Mouse (Mus musculus) gastrocnemius, postnatal 10 days (tissue): ENCODE results near the gene Csad. TPM values are rescaled to one million over a fixed set of nuclear protein-coding genes. Genes with fewer than 3 reads are reported as not detected.

Experiments used
- DNase-seq: peaks from one replicate; pipeline ENCODE4 v3.0.0; 2021; ENCODE audit warnings: mixed read lengths
- total RNA-seq, 2 experiments: library from RNA; stranded (reverse); gene quantifications; 2 replicates each; pipeline ENCODE4 v1.2.3; 2021

Gene Csad
- total RNA-seq, 2 experiments from 2014 or later, result 23.9 to 25.5 TPM

GRCm38 (mm10) chr15:102202971-102203834 is 1.3 kb downstream of the Csad start, which contains the start of gene Zfp740:
Zfp740 (plus strand) TSS chr15:102203249.
- DNase-seq, result peak; percentile 95

DNA sequence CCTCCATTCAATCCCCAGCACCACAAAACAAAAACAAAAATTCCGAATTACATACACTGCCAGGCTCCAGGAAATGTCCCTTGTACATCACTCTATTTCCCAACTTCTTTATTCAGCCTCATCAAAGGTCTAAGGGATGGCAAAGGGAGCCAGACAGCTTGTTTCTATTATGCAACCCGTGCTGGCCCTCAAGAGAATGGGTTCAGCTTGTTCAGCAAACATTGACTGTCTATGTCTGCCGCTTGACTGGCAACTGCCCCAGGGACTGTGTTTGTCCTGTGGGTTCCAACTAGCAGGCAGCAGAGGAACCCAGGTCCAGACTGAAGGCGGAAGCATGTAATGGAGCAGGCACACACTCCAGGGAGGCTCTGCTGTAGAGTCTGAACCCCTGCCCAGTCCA is 5.7 kb downstream of the Csad start:
- DNase-seq, result no peak

DNA sequence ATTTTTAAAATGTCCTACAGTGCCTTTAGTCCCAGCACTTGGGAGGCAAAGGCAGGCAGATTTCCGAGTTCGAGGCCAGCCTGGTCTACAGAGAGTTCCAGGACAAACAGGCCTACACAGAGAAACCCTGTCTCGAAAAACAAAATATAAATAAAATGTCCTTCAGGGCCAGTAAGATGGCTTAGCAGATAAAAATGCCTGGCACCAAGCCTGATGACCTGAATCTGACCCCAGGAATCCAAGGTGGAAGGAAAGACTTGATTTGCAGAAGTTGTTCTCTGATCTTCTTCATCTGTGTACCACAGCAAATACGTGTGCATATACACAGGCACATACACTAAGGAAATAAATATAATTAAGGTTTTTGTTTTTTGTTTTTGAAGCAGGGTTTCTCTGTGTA is 9.2 kb downstream of the Csad start:
- no peak for DNase-seq

DNA sequence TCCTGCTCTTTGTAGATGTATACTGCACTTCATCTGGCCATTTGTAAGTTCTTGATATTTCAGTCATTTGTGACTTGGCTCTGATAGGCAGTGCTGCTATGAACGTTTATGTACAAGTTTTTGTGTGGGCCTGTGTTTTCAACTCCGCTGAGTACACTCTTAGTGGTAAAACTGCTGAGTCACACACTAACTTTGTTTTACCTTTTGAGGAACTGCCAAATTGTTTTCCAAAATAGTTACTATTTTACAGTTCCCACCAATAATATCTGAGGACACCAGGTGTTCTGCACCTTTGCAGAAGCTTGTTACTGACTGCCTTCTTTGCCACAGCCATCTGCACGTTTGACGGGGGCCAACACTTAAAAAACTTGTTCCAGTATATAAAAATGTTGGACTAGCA is 10.1 kb downstream of the Csad start:
- no peak for DNase-seq

- DNase-seq, result no peak
These were observed 10.9 kb downstream of the Csad start for GRCm38 (mm10) chr15:102193652-102194051.

DNA sequence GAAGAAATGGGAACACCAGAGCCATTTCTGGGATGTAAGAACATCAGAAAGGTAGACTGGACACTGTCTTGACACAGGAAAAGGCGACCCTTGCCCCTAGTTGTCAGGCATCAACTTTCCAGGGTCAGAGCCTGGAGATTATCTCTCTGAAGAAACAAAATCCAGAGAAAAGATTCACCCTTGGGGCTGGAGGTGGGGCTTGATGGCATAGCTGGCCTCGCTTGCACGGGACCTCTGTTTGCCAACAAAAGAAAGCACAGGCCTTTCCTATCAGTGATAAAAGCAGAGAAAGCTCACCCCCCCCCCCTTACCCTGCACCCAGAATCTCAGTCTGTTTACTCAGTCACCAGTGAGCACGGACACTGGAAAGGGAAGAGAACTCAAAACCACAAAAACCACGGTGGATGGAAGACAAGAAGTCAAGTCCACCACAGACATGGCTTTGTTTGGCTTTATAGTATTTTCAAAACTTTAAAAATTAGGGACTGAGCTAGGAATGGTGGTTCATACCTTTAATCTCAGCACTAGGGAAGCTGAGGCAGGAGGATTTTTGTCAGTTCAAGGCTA is 11.6 kb downstream of the Csad start:
- DNase-seq, result no peak

DNA sequence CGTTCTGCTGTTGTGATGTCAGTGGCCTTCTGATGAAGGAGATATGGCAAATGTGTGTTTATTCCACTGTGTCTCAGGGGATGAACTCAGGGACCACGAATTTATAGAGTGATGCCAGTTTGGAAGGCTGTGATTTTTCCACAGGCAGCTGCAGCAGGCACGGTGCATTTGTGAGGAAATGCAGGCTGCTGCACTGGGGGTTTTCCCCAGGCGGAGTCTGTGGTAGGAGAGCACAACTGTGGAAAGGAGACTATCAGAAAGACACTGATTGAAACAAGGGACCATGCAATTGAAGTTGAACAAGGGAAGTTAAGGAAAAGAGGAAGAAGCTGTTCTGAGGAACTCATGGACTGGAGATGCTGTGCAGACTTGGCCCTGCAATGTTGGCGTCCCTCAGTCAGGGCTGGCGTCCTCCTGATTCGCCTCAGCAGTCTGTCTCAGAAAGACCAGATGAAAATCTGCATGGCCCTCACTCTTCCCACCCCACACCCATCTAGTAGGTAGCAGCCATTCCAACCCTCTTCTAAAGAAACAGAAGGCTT is 12.2 kb downstream of the Csad start:
- no peak for DNase-seq

GRCm38 (mm10) chr15:102191699-102192098 is 12.8 kb downstream of the Csad start:
- no peak for DNase-seq

- DNase-seq, result no peak
These were observed 15.6 kb downstream of the Csad start for GRCm38 (mm10) chr15:102188883-102189282.

- peak; percentile 57 for DNase-seq
These were observed 16.4 kb downstream of the Csad start for GRCm38 (mm10) chr15:102188096-102188495.

DNA sequence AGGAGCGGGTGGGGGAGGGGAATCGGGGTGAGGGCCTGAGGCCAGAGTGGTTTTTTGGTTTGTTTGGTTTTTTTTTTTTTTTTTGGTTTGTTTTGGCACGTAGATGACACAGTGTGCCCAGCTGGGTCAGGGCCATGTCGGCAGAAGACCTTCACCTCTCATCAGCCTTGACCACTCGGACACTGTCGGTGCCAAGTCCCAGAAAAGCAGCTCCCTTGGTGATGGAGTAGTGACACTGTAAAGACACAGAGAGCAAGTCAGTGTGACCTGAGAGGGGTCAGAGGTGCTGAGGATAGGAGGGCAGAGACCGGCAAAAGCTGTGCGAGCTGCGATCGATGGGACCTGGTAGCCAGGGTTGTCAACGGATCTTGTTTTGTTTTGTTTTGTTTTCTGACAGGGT is 18.3 kb downstream of the Csad start:
- no peak for DNase-seq

DNA sequence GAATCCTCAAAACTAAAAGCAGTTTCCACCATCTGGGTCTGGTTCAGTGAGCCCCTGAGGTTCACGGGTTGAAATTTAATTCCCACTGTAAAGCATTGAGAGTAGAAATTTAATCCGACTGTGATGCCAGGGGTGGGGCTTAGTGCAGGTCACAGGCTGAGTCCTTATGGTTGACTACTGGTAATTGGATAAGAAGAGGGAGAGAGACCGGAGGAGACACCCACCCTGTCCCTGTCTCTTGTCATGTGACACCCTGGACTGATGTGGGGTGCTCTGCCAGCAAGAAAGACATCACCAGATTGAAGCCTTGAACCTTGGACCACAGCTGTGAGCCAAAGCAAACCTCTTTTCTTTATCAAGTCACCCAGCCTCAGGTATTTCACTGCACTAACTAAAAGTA is 21.4 kb downstream of the Csad start:
- DNase-seq, result no peak

DNA sequence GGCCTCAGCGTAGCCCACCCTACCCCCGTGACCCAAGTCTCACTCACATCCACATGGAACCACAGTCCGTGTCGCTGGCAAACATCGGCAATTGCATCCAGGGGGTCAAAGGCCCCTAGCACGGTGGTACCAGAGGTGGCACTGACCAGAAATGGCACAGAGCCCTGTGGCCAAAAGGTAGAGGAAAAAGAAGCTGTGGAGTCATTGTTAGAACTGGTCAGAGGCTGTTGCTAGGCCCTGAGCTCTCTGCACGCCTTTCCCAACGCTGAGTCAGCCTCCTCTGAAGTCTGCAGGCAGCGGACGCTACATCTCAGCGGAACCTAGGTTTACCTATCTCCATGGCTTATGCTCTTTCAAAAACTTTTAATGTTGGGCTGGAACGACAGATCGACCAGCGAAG is 24.6 kb downstream of the Csad start:
- DNase-seq, result no peak

GRCm38 (mm10) chr15:102179106-102179505 is 25.4 kb downstream of the Csad start:
- DNase-seq, result no peak

DNA sequence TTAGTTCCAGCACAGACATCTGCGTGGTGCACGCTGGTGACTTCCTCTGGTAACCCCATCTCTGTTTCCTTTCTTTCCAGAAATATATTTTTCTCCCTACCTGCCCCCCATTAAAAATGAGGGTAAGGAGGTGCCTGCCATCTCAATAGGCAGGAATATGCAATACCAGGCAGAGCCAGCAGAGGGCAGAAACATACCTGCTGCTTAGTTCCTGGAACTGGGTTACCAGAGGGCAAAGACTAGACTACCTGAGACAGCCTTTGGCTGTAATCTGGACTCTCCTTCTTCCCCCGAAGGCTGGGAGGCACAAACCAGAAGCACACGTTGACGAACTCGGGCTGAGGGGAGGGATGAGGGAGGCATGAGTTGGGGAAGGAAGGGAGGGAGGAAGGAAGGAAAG is 26.2 kb downstream of the Csad start:
- DNase-seq, result peak; percentile 80

- DNase-seq, result no peak
These were observed 27.1 kb downstream of the Csad start for GRCm38 (mm10) chr15:102177417-102177816.

DNA sequence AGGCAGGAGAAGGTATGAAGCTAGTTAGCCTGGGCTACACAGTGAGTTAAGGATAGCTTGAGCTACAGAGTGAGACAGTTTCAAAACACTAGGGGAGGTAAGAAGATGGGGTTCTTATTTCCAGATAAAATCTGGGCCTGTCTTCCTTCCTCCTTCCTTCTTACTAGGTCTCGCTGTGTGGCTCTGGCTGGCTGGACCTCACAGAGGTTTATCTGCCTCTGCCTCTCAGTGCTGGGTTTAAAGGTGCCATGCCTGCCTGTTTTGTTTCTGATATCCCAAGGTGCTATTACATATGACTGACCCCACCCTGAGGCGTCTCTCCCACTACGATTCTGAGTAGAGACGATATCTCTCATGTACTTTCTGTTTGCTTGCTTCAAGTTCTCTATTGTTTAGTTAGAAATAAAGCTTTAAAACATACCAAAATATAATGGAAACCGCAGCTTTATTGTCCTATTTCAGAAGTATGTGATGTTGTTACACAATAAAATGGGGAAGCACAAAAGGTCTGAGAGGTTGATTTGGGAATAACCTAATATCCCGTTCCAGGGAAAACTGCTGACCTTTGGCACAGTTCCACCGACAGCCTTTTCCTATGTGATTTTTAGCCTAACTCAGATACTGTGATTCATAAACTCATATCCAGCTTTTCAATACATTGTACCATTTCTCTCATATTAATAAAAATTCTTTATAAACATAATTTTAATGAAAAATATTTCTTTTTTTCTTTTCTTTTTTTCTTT is 27.8 kb downstream of the Csad start:
- no peak for DNase-seq

DNA sequence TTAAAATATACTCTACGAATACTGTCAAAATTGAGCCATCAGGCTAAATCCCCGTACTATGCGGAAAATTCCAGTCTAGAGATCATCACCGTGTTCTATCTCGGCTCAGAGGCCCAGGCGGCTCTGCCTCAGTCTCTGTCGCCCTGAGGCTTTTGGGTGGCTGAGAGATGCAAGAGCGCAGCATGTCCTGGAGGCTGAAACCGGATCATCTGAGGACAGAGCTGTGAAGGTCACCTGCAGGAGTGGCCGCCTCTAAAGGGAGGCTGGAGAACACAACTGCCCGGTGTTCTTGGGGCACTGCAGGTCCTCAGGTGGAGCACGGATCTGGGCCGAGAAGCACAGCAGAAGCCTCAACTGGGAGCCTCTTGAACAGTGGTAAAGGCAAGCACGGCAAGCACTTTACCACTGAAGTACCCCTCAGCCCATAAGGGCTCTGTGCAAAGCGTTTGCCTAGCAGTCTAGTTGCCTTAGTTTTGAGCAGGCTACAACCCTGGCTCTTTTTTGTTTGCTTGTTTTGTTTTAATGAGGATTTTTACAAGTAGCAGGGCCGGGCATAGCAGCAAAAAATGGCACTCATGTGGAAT is 28.7 kb downstream of the Csad start:
- no peak for DNase-seq

DNA sequence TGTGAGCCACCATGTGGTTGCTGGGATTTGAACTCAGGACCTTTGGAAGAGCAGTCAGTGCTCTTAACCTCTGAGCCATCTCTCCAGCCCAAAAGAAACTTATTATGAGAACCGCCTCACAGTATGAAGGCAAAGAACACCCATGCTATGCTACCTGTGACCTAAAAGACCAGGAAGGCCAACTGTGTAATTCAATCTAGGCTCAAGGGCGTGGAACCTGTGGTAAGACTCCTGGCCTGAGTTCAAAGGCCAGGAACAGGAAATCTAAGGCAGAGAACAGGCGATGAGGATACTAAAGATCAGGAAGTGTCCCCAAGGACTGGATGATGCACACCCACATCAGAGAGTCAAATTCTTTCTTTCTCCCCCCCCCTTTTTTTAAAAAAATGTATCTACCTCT is 30.9 kb downstream of the Csad start:
- DNase-seq, result no peak

DNA sequence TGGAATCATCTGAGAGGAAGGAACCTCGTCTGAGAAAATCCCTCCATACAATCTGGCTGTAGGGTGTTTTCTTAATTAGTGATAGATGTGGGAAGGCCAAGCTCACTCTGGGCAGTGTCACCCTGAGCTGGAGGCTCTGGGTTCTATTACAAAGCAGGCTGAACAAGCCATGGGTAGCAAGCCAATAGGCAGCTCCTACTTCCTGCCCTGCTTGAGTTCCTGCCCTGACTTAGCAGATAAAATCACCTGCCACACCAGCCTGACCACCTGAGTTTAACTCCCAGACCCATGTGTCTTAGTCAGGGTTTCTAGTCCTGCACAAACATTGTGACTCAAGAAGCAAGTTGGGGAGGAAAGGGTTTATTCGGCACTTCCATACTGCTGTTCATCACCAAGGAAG is 35.5 kb downstream of the Csad start:
- DNase-seq, result no peak

DNA sequence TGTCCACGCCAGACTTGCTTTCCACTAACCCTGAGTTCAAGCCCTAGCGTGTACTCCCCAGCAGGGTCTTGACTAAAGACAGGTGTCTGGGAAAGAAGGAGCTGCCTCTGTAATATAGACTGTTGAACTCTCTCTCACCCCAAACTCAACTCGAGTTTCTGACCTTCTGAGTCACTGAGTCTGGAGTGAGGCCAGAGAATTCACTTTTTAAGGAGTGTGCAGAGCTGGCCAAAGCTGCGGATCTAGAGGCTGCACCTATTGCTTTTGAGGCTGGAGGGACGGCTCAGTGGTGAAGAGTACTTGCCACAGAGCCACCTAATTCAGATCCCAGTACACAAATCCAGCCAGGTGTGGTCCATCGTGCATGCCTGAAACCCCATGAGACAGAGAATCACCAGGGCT is 36.9 kb downstream of the Csad start:
- DNase-seq, result no peak

GRCm38 (mm10) chr15:102165468-102166100 is 38.9 kb downstream of the Csad start:
- DNase-seq, result no peak
